Mouse (Mus musculus): ENCODE data around the gene Ranbp6.

Ranbp6 gene

GRCm38 (mm10) chr19:29812581-29813460 is at the start of gene Ranbp6:
Gene Ranbp6 (minus strand): TSS chr19:29812974.
- DNase-seq, result peak; percentile 91 to 92

DNA sequence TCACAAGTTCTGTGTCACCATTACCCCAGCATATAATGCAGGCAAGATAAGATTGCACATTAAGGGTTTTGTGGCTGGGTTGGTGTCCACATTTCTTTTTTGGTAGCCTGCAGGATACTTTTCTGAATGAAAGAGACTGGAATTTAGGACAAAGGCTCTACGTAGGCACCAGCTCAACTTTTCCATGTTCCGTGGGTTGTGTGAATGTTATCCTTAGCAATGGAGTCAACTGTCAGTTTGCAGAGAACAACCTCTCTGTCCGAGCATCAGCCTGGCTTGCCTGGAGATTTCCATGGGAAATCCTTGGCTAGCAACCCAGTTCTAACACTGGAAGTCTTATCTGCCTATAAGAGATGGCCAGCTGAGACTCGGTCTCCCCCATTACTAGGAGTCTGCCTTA is 48.0 kb upstream of the Ranbp6 start:
- no peak for DNase-seq

GRCm38 (mm10) chr19:29857267-29857666 is 44.5 kb upstream of the Ranbp6 start:
- DNase-seq, result no peak

GRCm38 (mm10) chr19:29853711-29854110 is 40.9 kb upstream of the Ranbp6 start:
- no peak for DNase-seq

GRCm38 (mm10) chr19:29851036-29851690 is 38.4 kb upstream of the Ranbp6 start:
- DNase-seq, result no peak

GRCm38 (mm10) chr19:29849924-29850551 is 37.3 kb upstream of the Ranbp6 start:
- no peak for DNase-seq

DNA sequence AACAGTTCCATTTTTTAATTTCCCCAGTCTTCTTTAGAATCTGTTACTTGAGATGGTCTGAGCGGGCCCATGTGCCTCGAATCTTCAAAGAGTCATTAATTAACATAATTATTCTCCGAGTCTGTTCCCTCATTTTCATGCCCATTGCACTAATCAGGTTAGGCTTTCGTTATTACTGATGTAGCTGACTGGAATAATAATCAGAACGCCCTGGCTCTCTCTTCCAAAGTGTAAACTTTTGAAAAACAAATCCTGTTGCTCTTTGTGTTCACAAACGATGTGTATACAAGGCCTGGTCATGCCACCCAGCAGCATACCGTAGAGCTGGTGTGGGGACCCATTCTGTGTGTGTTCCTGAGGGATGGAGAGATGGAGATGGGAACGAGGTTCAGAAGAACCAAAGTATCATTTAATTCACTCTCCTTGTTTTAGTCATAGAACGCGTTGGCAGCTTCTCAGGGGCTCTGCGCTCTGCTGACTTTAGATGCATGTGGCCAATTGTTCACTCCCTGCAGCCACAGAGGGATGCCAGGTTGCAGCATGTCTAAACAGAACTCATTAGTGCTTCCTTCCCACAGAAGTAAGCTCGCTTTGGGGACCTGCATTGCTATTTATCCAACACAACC is 31.4 kb upstream of the Ranbp6 start:
- no peak for DNase-seq

- no peak for DNase-seq
These were observed 30.9 kb upstream of the Ranbp6 start for GRCm38 (mm10) chr19:29843641-29844035.

DNA sequence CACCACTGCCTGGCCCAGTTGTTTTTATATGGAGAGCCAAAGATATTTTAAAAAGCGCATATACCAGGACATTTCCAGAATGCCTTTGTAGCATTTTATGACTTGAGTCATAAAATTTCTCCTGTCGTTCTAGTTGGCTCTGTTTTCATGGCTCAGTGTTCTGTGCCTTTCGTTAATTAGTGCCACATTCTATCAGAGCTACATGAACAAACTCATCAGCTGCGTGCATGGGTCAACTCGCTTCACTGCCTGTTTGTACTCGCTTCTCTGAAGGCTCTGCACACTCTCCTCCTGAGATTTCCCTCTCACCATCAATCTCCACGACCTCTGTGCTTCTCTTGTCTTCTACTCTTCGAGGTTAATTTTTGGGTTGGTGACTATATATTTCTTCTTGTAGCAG is 30.2 kb upstream of the Ranbp6 start:
- DNase-seq, result no peak

DNA sequence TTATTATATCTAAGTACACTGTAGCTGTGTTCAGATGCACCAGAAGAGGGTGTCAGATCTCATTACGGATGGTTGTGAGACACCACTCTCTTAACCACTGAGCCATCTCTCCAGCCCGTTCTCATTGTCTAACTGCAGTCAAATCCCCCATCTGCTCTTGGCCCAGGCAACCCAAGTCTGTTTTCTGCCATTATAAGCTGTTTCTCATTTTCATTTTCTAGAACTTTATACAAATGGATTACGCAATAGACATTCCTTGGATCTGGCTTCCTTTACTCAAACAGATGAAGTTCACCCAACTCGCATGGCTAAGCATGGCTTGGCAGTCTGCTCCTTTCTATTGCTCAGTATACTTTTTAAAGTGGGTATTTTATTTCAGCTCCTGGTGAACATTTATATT is 27.9 kb upstream of the Ranbp6 start:
- peak; percentile 4 to 13 for DNase-seq

- peak in 1 of 2 experiments; percentile 20 for DNase-seq
These were observed 25.9 kb upstream of the Ranbp6 start for GRCm38 (mm10) chr19:29838636-29839135.

DNA sequence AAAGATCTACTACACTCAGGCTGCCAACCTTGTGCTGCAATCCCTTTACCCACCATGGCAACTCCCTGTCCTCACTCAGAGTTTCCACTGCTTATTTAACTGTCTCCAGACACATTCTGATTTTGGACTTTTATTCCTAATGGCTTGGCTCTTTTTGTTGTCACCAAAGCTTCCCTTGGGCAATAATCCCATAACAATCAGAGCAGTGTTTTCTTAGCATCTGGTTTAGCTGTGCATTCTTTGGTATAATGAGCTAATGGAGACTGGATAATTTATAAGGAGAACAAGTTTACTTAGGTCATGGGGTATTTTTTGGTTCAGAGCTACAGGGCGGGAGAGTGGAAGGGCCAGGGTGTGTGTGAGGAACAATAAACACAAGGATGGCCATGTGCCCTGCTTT is 25.4 kb upstream of the Ranbp6 start:
- no peak for DNase-seq

DNA sequence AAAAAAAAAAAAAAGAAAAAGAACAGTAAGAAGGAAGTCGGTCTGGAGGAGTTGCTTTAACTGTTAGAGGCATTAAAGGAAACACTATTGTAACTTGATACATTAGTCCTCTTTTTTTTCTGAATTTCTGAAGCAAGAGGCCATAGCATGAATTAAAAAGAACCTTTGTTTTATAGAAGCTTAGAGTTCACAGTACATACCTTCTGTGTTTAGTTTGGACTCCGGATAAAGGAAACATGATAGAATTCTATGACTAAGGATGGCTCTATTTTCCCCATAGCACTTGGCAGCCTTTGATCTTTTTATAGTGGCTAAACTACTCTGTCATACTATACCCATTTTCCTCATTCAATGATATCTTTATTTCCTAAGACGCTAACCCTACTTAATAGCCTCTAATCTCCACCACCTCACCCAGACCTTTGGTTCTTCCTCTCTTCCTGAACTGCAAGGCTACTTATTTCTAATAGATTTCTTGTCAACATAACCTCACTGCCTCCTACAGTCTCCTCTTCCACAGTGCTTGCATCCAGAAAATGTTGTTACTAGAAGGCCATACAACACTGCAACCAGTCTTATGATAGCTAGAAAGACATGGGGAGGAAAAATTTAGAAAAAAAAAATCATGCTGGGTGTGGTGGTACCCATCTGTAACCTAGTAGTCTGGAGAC is 22.7 kb upstream of the Ranbp6 start:
- no peak for DNase-seq

DNA sequence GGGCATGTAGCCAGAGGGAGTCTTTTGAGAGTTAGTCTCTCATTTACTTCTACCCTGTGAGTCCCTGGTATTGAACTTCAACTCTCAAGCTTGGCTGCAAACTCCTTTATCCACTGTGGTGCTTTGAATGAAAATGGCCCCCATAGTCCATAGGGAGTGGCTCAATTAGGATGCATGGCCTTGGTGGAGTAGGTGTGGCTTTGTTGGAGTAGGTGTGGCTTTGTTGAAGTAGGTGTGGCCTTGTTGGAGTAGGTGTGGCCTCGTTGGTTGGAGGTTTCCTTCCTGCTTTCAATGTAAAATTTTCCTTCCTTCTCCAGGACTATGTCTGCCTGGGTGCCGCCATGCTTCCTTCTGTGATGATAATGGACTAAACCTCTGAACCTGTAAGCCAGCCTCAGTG is 18.1 kb upstream of the Ranbp6 start:
- no peak for DNase-seq

- no peak for DNase-seq
These were observed 15.8 kb upstream of the Ranbp6 start for GRCm38 (mm10) chr19:29828558-29828957.

- peak; percentile 17 to 41 for DNase-seq
These were observed 13.9 kb upstream of the Ranbp6 start for GRCm38 (mm10) chr19:29826686-29827085.

DNA sequence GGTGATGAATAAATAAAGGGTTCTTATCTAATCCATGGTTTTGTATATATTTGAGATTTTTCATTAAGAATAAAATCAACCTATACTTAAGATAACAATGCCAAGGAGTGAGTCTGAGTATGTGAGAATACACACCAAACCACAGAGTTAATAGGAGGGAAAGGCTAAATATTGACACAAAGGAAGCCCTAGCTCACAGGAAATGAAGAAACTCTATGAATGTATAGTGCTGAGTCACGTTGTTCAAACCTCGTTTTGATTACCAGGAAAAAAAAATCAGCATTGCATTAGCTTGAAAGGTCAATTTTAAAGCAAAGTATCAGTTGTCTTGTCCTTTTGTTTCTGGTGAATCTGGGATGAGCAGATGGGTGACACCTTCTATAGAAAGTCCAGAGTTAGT is 12.2 kb upstream of the Ranbp6 start:
- no peak for DNase-seq

DNA sequence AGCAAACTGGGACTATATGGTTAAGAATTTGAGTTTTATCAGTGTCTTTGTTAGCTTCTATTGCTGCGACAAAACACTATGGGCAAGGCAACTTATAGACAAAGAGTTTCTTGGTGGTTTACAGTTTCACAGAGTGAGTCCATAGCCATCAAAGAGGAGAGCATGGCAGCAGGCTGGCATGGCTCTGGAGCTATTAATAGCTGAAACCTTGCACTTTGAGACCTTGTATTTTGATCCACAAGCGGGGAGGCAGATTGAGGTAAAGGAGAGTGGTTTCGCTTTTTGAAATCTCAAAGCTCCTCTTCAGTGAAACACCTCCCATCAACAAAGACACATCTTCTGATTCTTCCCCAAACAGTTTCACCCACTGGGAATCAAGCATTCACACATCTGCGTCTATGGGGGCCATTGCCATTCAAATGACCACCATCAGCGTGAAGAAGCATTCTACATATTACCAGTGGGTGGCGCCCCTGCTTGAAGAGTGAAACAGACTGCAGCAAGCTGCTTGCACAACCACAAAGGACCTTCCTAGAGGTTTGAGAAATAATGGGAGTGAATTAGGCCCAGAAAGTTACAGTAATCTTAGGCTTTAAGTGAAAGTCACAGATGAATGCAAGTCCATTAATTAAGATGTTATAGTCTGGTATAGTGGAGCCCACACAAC is 11.4 kb upstream of the Ranbp6 start:
- peak; percentile 46 to 68 for DNase-seq

GRCm38 (mm10) chr19:29823456-29824010 is 10.8 kb upstream of the Ranbp6 start:
- no peak for DNase-seq

GRCm38 (mm10) chr19:29820966-29821365 is 8.2 kb upstream of the Ranbp6 start:
- peak in 1 of 2 experiments; percentile 57 for DNase-seq

DNA sequence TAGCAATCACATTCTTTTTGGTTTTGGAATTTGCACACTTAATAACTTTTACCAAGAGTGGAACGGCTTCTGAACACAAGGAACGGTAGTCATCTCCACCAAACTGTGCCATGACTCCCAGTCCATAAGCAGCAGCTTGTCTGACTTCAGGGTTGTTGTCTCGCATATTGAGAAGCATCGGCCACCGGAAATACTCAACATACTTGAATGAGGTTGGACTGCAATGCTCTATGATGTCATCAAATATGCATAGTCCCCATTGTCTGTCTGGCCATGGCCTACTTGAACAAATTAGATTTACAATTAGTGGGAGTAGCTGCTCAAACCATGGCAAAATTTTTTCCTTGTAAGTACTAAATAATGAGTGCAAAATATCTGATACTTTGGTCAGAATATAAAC is 2.8 kb downstream of the Ranbp6 start:
- no peak for DNase-seq

Data from lung, adult 18-20 months (tissue).